In the genomic region with DNA sequence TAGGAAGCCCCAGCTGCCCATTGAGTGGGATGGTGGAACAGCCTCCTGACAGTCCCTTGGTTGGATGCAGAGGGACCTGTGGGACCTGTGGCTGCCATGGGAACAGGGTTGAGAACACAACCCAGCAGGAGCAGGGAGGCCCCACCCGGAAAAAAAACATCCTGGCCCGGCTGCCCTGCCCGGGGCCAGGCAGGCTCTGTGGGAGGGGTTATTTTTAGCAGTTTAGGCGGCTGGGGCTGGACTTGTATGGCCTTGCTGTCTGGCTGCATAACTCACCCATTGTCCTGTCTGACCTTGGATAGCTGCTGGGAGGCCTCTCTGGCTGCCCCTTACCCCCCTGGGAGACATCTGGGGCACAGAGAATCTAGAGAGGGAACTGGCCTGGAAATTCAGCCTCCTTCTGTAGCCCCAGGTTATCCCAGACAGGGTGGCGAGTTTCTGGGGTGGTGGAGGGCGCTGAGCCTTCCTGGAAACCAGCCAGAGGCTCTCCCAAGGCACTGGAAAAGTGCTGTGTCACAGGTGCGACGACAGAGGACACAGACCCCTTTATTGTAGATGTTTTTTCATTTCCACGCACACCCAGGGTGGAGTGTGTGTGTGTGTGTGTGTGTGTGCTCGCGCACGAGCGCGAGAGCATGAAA, we compare ENCODE assay signal across 8 mouse cellular contexts. TPM values are rescaled to one million over a fixed set of nuclear protein-coding genes. Genes with fewer than 3 reads are reported as not detected.
DNase-seq lines count a peak whose midpoint lies in the region; ATAC-seq and TF ChIP-seq lines count a peak whose summit lies in the region.

No protein-coding gene starts in this region.

- no peaks in the 10 kb centered on the region for H3K9me3 ChIP-seq in forebrain, embryonic 12.5 days
- no peaks in the 10 kb centered on the region for H3K9me3 ChIP-seq in forebrain, embryonic 14.5 days (replicated peaks; ENCODE audit: control insufficient read depth, low read length)
- H3K9me3 ChIP-seq in heart, embryonic 14.5 days (ENCODE audit: control insufficient read depth, low read length) = no peaks in the 10 kb centered on the region
- H3K9me3 ChIP-seq in kidney, postnatal 0 days (replicated peaks; ENCODE audit: low read length) = no peaks in the 10 kb centered on the region

- H3K36me3 ChIP-seq in forebrain, embryonic 12.5 days (replicated peaks) = no peaks in the 10 kb centered on the region
- H3K36me3 ChIP-seq in forebrain, embryonic 14.5 days (ENCODE audit: control insufficient read depth, insufficient read depth, low read length) = no peaks in the 10 kb centered on the region
- peaks cover 28% of the 10 kb centered on the region for H3K36me3 ChIP-seq in heart, embryonic 14.5 days (ENCODE audit: control insufficient read depth, insufficient read depth, low read length)
- H3K36me3 ChIP-seq in kidney, postnatal 0 days (ENCODE audit: insufficient read depth, low read length) = no peaks in the 10 kb centered on the region; the same call in 1 of the 2 replicates

- peak overlapping the region; percentile 18; the same call in 1 of the 2 replicates for H3K9ac ChIP-seq in forebrain, embryonic 12.5 days
- H3K9ac ChIP-seq in forebrain, embryonic 14.5 days (ENCODE audit: low read length) = no peak overlapping the region
- H3K9ac ChIP-seq in heart, embryonic 14.5 days (ENCODE audit: low read length) = peak overlapping the region; percentile 69
- H3K9ac ChIP-seq in kidney, postnatal 0 days (ENCODE audit: low read depth, low read length) = peak overlapping the region; percentile 5; the same call in 1 of the 2 replicates

- 44% methylated on average over 14 of the region's 14 CpGs for WGBS in forebrain, embryonic 12.5 days
- 43% methylated on average over 14 of the region's 14 CpGs for WGBS in forebrain, embryonic 14.5 days
- WGBS in heart, embryonic 14.5 days = 22% methylated on average over 13 of the region's 14 CpGs
- 24% methylated on average over 14 of the region's 14 CpGs for WGBS in kidney, postnatal 0 days

- no peak for ATAC-seq in forebrain, embryonic 12.5 days (ENCODE audit: low FRiP score)
- no peak for ATAC-seq in forebrain, embryonic 14.5 days
- peak; percentile 78 for ATAC-seq in heart, embryonic 14.5 days (ENCODE audit: insufficient number of reproducible peaks, insufficient read depth, low FRiP score, low read depth)
- peak; percentile 53 for ATAC-seq in kidney, postnatal 0 days (replicated peaks; ENCODE audit: low FRiP score, low read depth)
- 0 out of 2 replicates have a peak, but pooled peaks have one; percentile 8 for ATAC-seq in megakaryocyte progenitor cell, adult 5-6 weeks (replicated peaks; ENCODE audit: poor library complexity)

- peaks cover 52% of the 10 kb centered on the region for H3K4me1 ChIP-seq in forebrain, embryonic 12.5 days
- H3K4me1 ChIP-seq in forebrain, embryonic 14.5 days (ENCODE audit: control insufficient read depth, insufficient read depth, low read length) = peaks cover 10% of the 10 kb centered on the region; the same call in 1 of the 2 replicates
- peaks cover 73 to 90% of the 10 kb centered on the region in 2 experiments for H3K4me1 ChIP-seq in heart, embryonic 14.5 days (ENCODE audit: control insufficient read depth in 2 of 2, insufficient read depth in 2 of 2, low read length in 2 of 2)
- H3K4me1 ChIP-seq in kidney, postnatal 0 days (replicated peaks; ENCODE audit: insufficient read depth, low read length) = peaks cover 70% of the 10 kb centered on the region

- H3K4me2 ChIP-seq in forebrain, embryonic 12.5 days = no peak overlapping the region
- H3K4me2 ChIP-seq in forebrain, embryonic 14.5 days (ENCODE audit: low read length) = no peak overlapping the region
- peak overlapping the region; percentile 41 for H3K4me2 ChIP-seq in heart, embryonic 14.5 days (ENCODE audit: low read length)
- H3K4me2 ChIP-seq in kidney, postnatal 0 days (ENCODE audit: low read length) = peak overlapping the region; percentile 1; the same call in 1 of the 2 replicates

- no peak for TF ChIP-seq CTCF in kidney, postnatal 0 days (IDR thresholded peaks at IDR 0.05; ENCODE audit: low read depth)

- no peak overlapping the region for H3K4me3 ChIP-seq in forebrain, embryonic 12.5 days (replicated peaks)
- no peak overlapping the region for H3K4me3 ChIP-seq in forebrain, embryonic 14.5 days (ENCODE audit: low read depth, low read length)
- no peak overlapping the region for H3K4me3 ChIP-seq in heart, embryonic 14.5 days (ENCODE audit: control insufficient read depth in 1 of 2, insufficient read depth in 1 of 2, low read depth in 1 of 2, low read length in 2 of 2)
- H3K4me3 ChIP-seq in kidney, postnatal 0 days (replicated peaks; ENCODE audit: low read depth, low read length) = no peak overlapping the region

- H3K27me3 ChIP-seq in forebrain, embryonic 12.5 days = peaks cover 43% of the 10 kb centered on the region
- peaks cover 33% of the 10 kb centered on the region for H3K27me3 ChIP-seq in forebrain, embryonic 14.5 days (replicated peaks; ENCODE audit: control insufficient read depth, insufficient read depth, low read length)
- no peaks in the 10 kb centered on the region for H3K27me3 ChIP-seq in heart, embryonic 14.5 days (ENCODE audit: control insufficient read depth, insufficient read depth, low read length)
- no peaks in the 10 kb centered on the region for H3K27me3 ChIP-seq in kidney, postnatal 0 days (ENCODE audit: insufficient read depth, low read length)

- 0 out of 2 replicates have a peak overlapping the region, but pooled peaks have one; percentile 38 for H3K27ac ChIP-seq in forebrain, embryonic 12.5 days
- no peak overlapping the region; the same call in 1 of the 2 replicates for H3K27ac ChIP-seq in forebrain, embryonic 14.5 days (ENCODE audit: low read depth, low read length)
- peak overlapping the region; percentile 97 to 98 for H3K27ac ChIP-seq in heart, embryonic 14.5 days (replicated peaks in 1 of 2; ENCODE audit: control insufficient read depth in 1 of 2, insufficient read depth in 1 of 2, low read depth in 2 of 2, low read length in 2 of 2)
- H3K27ac ChIP-seq in kidney, postnatal 0 days = peak overlapping the region; percentile 83

- no peak for DNase-seq in forebrain, embryonic 14.5 days (ENCODE audit: low spot score)
- DNase-seq in embryo, embryonic 11 days = peak; percentile 76
- peak; percentile 79 for DNase-seq in kidney, postnatal 0 days (ENCODE audit: low spot score)
- no peak for DNase-seq in right cerebral cortex, postnatal 4 days
- DNase-seq in thymus, adult 18-20 months = no peak

RNA-seq across cellular contexts. Expression of a gene that starts 17.3 kb away (rescaled TPM):
- polyA plus RNA-seq in forebrain, embryonic 12.5 days (2016; fragmentation: Nextera tagmentation; extraction: Ambion mirVana) = 92.3 and 101 TPM in 2 replicates
- 145 and 166 TPM in 2 replicates for polyA plus RNA-seq in forebrain, embryonic 14.5 days (2014; fragmentation: Nextera tagmentation; extraction: Ambion mirVana)
- polyA plus RNA-seq in heart, embryonic 14.5 days (2014; fragmentation: Nextera tagmentation; extraction: Ambion mirVana) = 139 and 141 TPM in 2 replicates
- 121 and 125 TPM in 2 replicates for polyA plus RNA-seq in kidney, postnatal 0 days (2015; fragmentation: Nextera tagmentation; extraction: Ambion mirVana)
- total RNA-seq in megakaryocyte progenitor cell, adult 5-6 weeks (2015) = 42.4 and 56.5 TPM in 2 replicates
- total RNA-seq in megakaryocyte progenitor cell, adult 5-6 weeks (2017) = 15.6 and 22.8 TPM in 2 replicates

RNA-seq across cellular contexts. Expression of a gene that starts 22.9 kb away (rescaled TPM):
- polyA plus RNA-seq in forebrain, embryonic 12.5 days (2016; fragmentation: Nextera tagmentation; extraction: Ambion mirVana) = 2.7 and 3.2 TPM in 2 replicates
- polyA plus RNA-seq in forebrain, embryonic 14.5 days (2014; fragmentation: Nextera tagmentation; extraction: Ambion mirVana) = 4.0 and 6.0 TPM in 2 replicates
- 63.3 and 66.1 TPM in 2 replicates for polyA plus RNA-seq in heart, embryonic 14.5 days (2014; fragmentation: Nextera tagmentation; extraction: Ambion mirVana)
- 40.8 and 41.7 TPM in 2 replicates for polyA plus RNA-seq in kidney, postnatal 0 days (2015; fragmentation: Nextera tagmentation; extraction: Ambion mirVana)
- total RNA-seq in megakaryocyte progenitor cell, adult 5-6 weeks (2015) = 0.59 and 1.9 TPM in 2 replicates
- 1.0 and 1.3 TPM in 2 replicates for total RNA-seq in megakaryocyte progenitor cell, adult 5-6 weeks (2017)

RNA-seq across cellular contexts. Expression of a gene that starts 26.4 kb away (rescaled TPM):
- polyA plus RNA-seq in forebrain, embryonic 12.5 days (2016; fragmentation: Nextera tagmentation; extraction: Ambion mirVana) = 0.69 and 0.73 TPM in 2 replicates
- 0.19 and 0.62 TPM in 2 replicates for polyA plus RNA-seq in forebrain, embryonic 14.5 days (2014; fragmentation: Nextera tagmentation; extraction: Ambion mirVana)
- 0.66 and 0.69 TPM in 2 replicates for polyA plus RNA-seq in heart, embryonic 14.5 days (2014; fragmentation: Nextera tagmentation; extraction: Ambion mirVana)
- polyA plus RNA-seq in kidney, postnatal 0 days (2015; fragmentation: Nextera tagmentation; extraction: Ambion mirVana) = 0.54 and 0.75 TPM in 2 replicates
- total RNA-seq in megakaryocyte progenitor cell, adult 5-6 weeks (2015) = 13.6 and 15.8 TPM in 2 replicates
- 15.5 and 26.1 TPM in 2 replicates for total RNA-seq in megakaryocyte progenitor cell, adult 5-6 weeks (2017)

RNA-seq across cellular contexts. Expression of a gene that starts 26.8 kb away (rescaled TPM):
- 1.9 and 2.1 TPM in 2 replicates for polyA plus RNA-seq in forebrain, embryonic 12.5 days (2016; fragmentation: Nextera tagmentation; extraction: Ambion mirVana)
- polyA plus RNA-seq in forebrain, embryonic 14.5 days (2014; fragmentation: Nextera tagmentation; extraction: Ambion mirVana) = 0.97 and 1.1 TPM in 2 replicates
- polyA plus RNA-seq in heart, embryonic 14.5 days (2014; fragmentation: Nextera tagmentation; extraction: Ambion mirVana) = 3.8 and 4.8 TPM in 2 replicates
- 3.1 and 3.3 TPM in 2 replicates for polyA plus RNA-seq in kidney, postnatal 0 days (2015; fragmentation: Nextera tagmentation; extraction: Ambion mirVana)
- 13.8 and 16.2 TPM in 2 replicates for total RNA-seq in megakaryocyte progenitor cell, adult 5-6 weeks (2015)
- total RNA-seq in megakaryocyte progenitor cell, adult 5-6 weeks (2017) = 6.2 and 7.7 TPM in 2 replicates

RNA-seq across cellular contexts. Expression of a gene that starts 34.5 kb away (rescaled TPM):
- 89.6 and 90.5 TPM in 2 replicates for polyA plus RNA-seq in forebrain, embryonic 12.5 days (2016; fragmentation: Nextera tagmentation; extraction: Ambion mirVana)
- polyA plus RNA-seq in forebrain, embryonic 14.5 days (2014; fragmentation: Nextera tagmentation; extraction: Ambion mirVana) = 79.6 and 83.4 TPM in 2 replicates
- polyA plus RNA-seq in heart, embryonic 14.5 days (2014; fragmentation: Nextera tagmentation; extraction: Ambion mirVana) = 92.3 and 96.6 TPM in 2 replicates
- polyA plus RNA-seq in kidney, postnatal 0 days (2015; fragmentation: Nextera tagmentation; extraction: Ambion mirVana) = 81.1 and 89.8 TPM in 2 replicates
- 38.2 and 47.0 TPM in 2 replicates for total RNA-seq in megakaryocyte progenitor cell, adult 5-6 weeks (2015)
- total RNA-seq in megakaryocyte progenitor cell, adult 5-6 weeks (2017) = 24.0 and 24.9 TPM in 2 replicates

Comparison
In these comparisons a context has a peak if more than half of its experiments do, and no peak if none do; other contexts are left out.
1. ATAC-seq: peak in heart, embryonic 14.5 days (single experiment), kidney, postnatal 0 days (single experiment) and megakaryocyte progenitor cell, adult 5-6 weeks (single experiment); none in forebrain, embryonic 12.5 days (single experiment) and forebrain, embryonic 14.5 days (single experiment).
2. H3K4me2 ChIP-seq: peak in heart, embryonic 14.5 days (single experiment) and kidney, postnatal 0 days (single experiment); none in forebrain, embryonic 12.5 days (single experiment) and forebrain, embryonic 14.5 days (single experiment).
3. DNase-seq: peak in embryo, embryonic 11 days (single experiment) and kidney, postnatal 0 days (single experiment); none in forebrain, embryonic 14.5 days (single experiment), right cerebral cortex, postnatal 4 days (single experiment) and thymus, adult 18-20 months (0 of 2).